Mouse (Mus musculus) midbrain, postnatal 0 days (tissue): ENCODE data around the gene Nubp2. TPM values are rescaled to one million over a fixed set of nuclear protein-coding genes. Genes with fewer than 3 reads are reported as not detected.

Source experiments
- ATAC-seq: fragments of 200-750 bp; cut with Nextera tagmentation; 2 replicates; pipeline ENCODE4 v1.8.0; 2017; ENCODE audit warnings: moderate number of reproducible peaks, mild to moderate bottlenecking, moderate TSS enrichment, moderate library complexity; ENCODE audit not compliant: low FRiP score
- DNase-seq: peaks from one replicate; pipeline ENCODE4 v3.0.0-alpha.2; 2015; ENCODE audit warnings: low spot score
- H3K27ac ChIP-seq: fragments of 300-500 bp; sonication (generic); 2 replicates; pipeline ENCODE4 v1.5.1; 2014; ENCODE audit warnings: low read depth, mild to moderate bottlenecking, low read length, mixed read lengths
- H3K27me3 ChIP-seq: fragments of 300-500 bp; sonication (generic); 2 replicates; pipeline ENCODE4 v1.6.1; 2014; ENCODE audit warnings: low read length, control low read depth, mixed read lengths; ENCODE audit not compliant: insufficient read depth
- H3K36me3 ChIP-seq: fragments of 300-500 bp; sonication (generic); 2 replicates; pipeline ENCODE4 v1.6.1; 2014; ENCODE audit warnings: low read length, control low read depth, mixed read lengths; ENCODE audit not compliant: insufficient read depth
- H3K4me1 ChIP-seq: fragments of 300-500 bp; sonication (generic); 2 replicates; pipeline ENCODE4 v1.6.1; 2014; ENCODE audit warnings: mild to moderate bottlenecking, control low read depth, antibody characterized with exemption, low read length, mixed read lengths; ENCODE audit not compliant: insufficient read depth
- H3K4me2 ChIP-seq: fragments of 300-500 bp; sonication (generic); 2 replicates; pipeline ENCODE4 v1.6.1; 2014; ENCODE audit warnings: low read depth, mild to moderate bottlenecking, low read length, mixed read lengths; ENCODE audit not compliant: poor library complexity, severe bottlenecking
- H3K4me3 ChIP-seq: fragments of 300-500 bp; sonication (generic); 2 replicates; pipeline ENCODE4 v1.5.1; 2014; ENCODE audit warnings: low read depth, mild to moderate bottlenecking, low read length, moderate library complexity
- H3K9ac ChIP-seq: fragments of 300-500 bp; sonication (generic); replicated peaks from 2 replicates; pipeline ENCODE4 v1.6.1; 2014; ENCODE audit warnings: mild to moderate bottlenecking, low read length, moderate library complexity, mixed read lengths; ENCODE audit not compliant: poor library complexity, severe bottlenecking
- H3K9me3 ChIP-seq: fragments of 300-500 bp; sonication (generic); 2 replicates; pipeline ENCODE4 v1.6.1; 2016; ENCODE audit warnings: low read length, control low read depth
- CTCF ChIP-seq: IDR thresholded peaks from 2 replicates; pipeline ENCODE4 v1.5.1; 2016; ENCODE audit warnings: antibody characterized with exemption, mild to moderate bottlenecking
- WGBS: fragments of 180-500 bp; shearing (Covaris S2); extraction: QIAGEN DNeasy Blood & Tissue Kit; methylation state at CpG from one replicate; pipeline ENCODE4 v1.1.7; 2014; 5-methylcytosine and 5-hydroxymethylcytosine counted together
- polyA plus RNA-seq: library from polyadenylated mRNA; unstranded; fragments of >200 nt; fragmentation: Nextera tagmentation; extraction: Ambion mirVana; gene quantifications from 2 replicates; pipeline ENCODE4 v1.2.1, GENCODE M21; 2015
- total RNA-seq: library from RNA; depleted of rRNA; stranded (reverse); fragments of >200 nt; gene quantifications from 2 replicates; pipeline ENCODE4 v1.2.3, GENCODE M21; 2014

The Nubp2 gene
- total and polyA plus RNA-seq, 2 experiments from 2014 or later = 55.8 to 60.2 TPM

DNA sequence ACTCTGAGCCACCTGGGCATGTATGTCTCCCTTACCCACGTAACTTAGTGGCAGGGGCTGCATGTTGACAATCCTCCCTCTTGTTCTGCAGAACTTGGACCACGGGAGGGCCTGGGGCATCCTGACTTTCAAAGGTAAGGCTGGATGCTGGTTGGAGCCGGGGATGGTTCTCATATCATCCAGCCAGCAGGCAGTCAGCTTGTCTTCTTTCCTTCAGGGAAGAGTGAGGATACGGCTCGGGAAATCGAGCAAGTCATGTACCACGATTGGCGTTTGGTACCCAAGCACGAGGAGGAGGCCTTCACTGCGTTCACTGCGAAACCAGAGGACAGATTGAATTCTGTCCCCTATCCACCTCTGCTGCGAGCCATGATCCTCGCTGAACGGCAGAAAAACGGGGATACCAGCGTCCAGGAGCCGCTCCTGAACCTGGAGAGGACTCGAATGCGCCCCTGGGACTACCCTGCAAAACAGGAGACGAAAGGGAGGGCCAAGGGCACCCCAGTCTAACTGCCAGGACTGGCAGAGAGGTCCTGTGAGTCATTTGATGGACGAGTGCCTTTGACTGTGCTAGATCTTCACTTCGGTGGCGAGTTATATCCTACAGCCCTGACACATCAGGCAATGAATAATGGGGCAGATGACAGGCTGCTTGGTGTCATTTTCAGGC is 9.6 kb upstream of the Nubp2 start:
- Histone ChIP-seq H3K9me3 (no peaks in the 10 kb centered on the region), H3K36me3 (peaks cover 50% of the 10 kb centered on the region)
- ATAC-seq = no peak

DNA sequence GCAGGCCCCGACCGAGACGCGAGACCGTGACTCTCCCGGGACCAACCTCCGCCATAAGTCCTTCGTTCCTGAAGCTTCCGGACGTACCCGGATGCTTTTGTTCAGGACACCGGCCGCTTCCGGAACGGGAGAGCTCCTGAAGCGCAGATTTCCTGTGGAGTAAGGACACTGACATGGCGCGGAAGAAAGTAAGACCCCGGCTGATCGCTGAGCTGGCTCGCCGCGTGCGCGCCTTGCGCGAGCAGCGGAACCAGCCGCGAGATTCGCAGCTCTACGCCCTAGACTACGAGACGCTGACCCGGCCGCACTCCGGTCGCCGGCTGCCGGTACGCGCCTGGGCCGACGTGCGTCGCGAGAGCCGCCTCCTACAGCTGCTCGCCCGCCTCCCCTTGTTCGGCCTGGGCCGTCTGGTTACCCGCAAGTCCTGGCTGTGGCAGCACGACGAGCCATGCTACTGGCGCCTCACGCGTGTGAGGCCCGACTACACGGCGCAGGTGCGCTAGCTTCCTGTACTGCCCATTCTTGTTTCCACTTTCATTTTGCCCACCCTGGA is 8.9 kb upstream of the Nubp2 start, which contains the start of the genes Eme2 and Mrps34:
TSS of gene Eme2 (minus strand) at position 93 of the 553 bp plus-strand sequence.
TSS of gene Mrps34 (plus strand) at position 122 of the 553 bp plus-strand sequence.
- peaks cover 50% of the 10 kb centered on the region for H3K36me3 ChIP-seq

More for the DNA sequence above, 9.6 kb upstream of the Nubp2 start:
- peak overlapping the region; percentile 98 for H3K4me2 ChIP-seq
- H3K4me3 ChIP-seq = peak overlapping the region; percentile 87
- DNase-seq = no peak
- peak overlapping the region; percentile 93 for H3K9ac ChIP-seq
- no peak for TF ChIP-seq CTCF
- H3K27me3 ChIP-seq = no peaks in the 10 kb centered on the region
- H3K27ac ChIP-seq = peak overlapping the region; percentile 91
- H3K4me1 ChIP-seq = peaks cover 14% of the 10 kb centered on the region
- WGBS = 10% methylated on average over 23 of the region's 23 CpGs

DNA sequence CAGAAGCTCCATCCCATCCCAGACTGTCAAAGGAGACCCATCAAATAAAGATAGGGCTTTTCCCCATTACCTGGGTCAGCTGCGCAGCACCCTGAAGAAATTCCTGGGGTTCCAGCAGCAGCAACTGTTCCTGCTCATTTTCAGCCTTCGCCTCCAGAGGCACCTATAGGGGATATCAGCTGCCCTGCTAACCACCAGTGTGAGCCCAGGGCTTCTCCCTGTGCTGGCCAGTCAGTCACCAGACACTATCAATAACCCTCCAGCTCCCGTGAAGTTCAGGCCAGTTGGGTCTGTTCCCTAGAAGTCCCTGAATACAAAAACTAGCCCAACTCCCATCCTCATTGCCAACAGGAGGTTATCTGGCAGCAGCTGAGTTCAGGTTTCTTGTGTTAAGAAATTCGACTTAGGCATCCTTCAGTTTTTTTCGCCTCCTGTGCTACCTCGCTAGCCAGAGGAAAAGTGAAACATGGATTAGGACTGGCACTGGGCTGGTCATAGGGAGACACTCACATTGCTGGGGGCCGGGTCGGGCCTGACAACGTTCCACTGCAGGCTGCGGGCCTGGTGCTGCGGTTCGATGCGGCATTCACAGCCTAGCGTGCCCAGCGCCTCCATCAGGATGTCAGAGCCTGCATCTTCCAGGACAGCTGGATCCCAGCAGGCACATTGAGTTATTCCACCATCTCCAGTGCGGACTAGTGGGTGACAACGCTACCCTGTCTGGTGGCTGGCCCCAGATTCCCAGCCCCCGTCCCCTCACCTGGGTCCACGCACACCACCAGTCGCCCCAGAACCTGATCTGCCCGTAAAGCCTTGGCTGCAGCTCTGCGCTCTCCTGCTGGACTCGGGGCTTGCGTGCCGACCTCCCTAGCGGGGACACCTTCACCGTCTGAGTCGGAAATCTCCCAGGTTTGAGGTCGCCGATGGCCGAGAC is 8.2 kb upstream of the Nubp2 start:
- H3K27me3 ChIP-seq = no peaks in the 10 kb centered on the region
- H3K9me3 ChIP-seq = no peaks in the 10 kb centered on the region
- peak overlapping the region; percentile 98 for H3K4me2 ChIP-seq
- peak overlapping the region; percentile 93 for H3K9ac ChIP-seq
- peak overlapping the region; percentile 91 for H3K27ac ChIP-seq
- DNase-seq (peak; percentile 6), ATAC-seq (0 out of 2 replicates have a peak, but pooled peaks have one; percentile 6)
- H3K36me3 ChIP-seq = peaks cover 44% of the 10 kb centered on the region
- TF ChIP-seq CTCF = 0 out of 2 replicates have a peak, but pooled peaks have one; percentile 3
- 11% methylated on average over 31 of the region's 31 CpGs for WGBS
- H3K4me3 ChIP-seq = peak overlapping the region; percentile 87
- H3K4me1 ChIP-seq = peaks cover 14% of the 10 kb centered on the region

More for the DNA sequence above, 8.9 kb upstream of the Nubp2 start, which contains the start of the genes Eme2 and Mrps34:
- Histone ChIP-seq H3K27me3 (no peaks in the 10 kb centered on the region), H3K4me2 (peak within 1 kb of the TSS; percentile 98), H3K9ac (peak within 1 kb of the TSS; percentile 93), H3K4me1 (peaks cover 14% of the 10 kb centered on the region), H3K4me3 (peak within 1 kb of the TSS; percentile 87), H3K9me3 (no peaks in the 10 kb centered on the region), H3K27ac (peak within 1 kb of the TSS; percentile 91)
- ATAC-seq = peak; percentile 62
- under 1% methylated on average over 54 of the region's 62 CpGs for WGBS
- peak; percentile 94 for DNase-seq
- no peak for TF ChIP-seq CTCF

DNA sequence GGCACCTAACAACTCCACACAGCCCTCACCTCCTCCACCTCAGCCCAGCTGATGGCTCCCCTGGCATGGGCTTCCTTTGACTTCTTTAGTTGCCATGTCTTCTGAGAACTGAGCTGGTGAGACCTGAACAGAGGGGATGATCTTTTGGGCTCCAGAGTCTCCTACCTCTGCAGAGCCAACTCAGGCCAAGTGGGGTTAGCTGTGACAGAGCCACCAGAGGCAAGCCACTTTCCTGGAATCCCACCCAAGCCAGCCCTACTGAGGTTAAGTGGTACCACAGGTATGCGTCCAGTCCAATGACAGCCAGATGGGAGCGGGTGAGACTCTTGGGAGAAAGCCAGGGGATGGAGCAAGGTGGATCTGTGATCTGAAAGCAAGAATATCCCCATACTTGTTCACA is 7.1 kb upstream of the Nubp2 start:
- no peak overlapping the region for H3K4me2 ChIP-seq
- DNase-seq = no peak
- H3K9me3 ChIP-seq = no peaks in the 10 kb centered on the region
- H3K9ac ChIP-seq = no peak overlapping the region
- peaks cover 14% of the 10 kb centered on the region for H3K4me1 ChIP-seq
- WGBS = 95% methylated on average over 2 of the region's 2 CpGs
- no peak overlapping the region for H3K27ac ChIP-seq
- H3K36me3 ChIP-seq = peaks cover 39% of the 10 kb centered on the region
- no peak overlapping the region for H3K4me3 ChIP-seq
- TF ChIP-seq CTCF = no peak
- no peak for ATAC-seq
- no peaks in the 10 kb centered on the region for H3K27me3 ChIP-seq

DNA sequence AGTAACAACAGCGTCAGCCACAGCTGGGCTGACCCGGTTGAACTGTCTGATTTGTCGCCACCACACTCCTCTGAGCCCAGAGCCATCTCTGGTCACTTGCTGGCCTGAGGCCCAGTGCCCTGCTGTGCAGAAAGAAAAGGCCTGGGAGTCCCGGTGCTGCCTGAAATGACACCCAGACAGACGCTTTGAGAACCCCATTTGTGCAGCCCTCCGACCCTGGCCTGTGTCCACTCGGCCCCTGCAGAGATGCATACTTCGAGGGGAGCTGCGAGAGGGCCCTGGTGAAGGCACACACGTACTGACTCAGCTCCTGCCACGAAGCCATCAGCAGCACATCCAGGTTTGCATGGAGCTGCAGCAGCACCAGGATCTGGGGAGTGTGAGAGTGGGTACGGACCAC is 6.6 kb upstream of the Nubp2 start:
- Histone ChIP-seq H3K9ac (no peak overlapping the region), H3K4me1 (peaks cover 15% of the 10 kb centered on the region), H3K27ac (no peak overlapping the region), H3K36me3 (peaks cover 37% of the 10 kb centered on the region), H3K9me3 (no peaks in the 10 kb centered on the region), H3K4me3 (no peak overlapping the region), H3K4me2 (no peak overlapping the region), H3K27me3 (no peaks in the 10 kb centered on the region)
- ATAC-seq (no peak), DNase-seq (no peak)
- TF ChIP-seq CTCF = no peak
- 89% methylated on average over 12 of the region's 12 CpGs for WGBS
